Mouse (Mus musculus) olfactory bulb, adult 2 months (tissue): ENCODE results near the gene Gga3.

ENCODE experiments used
- CTCF ChIP-seq: fragments of 200-500 bp; IDR thresholded peaks from 2 replicates; pipeline ENCODE4 v1.5.1; 2012; ENCODE audit warnings: low read depth, mild to moderate bottlenecking, low read length, moderate library complexity; ENCODE audit not compliant: insufficient read depth
- POLR2A ChIP-seq: fragments of 200-500 bp; IDR thresholded peaks from 2 replicates; pipeline ENCODE4 v1.6.1; 2012; ENCODE audit warnings: mild to moderate bottlenecking, low read depth, low read length, moderate library complexity; ENCODE audit not compliant: insufficient read depth

- no peak for TF ChIP-seq POLR2A
- no peak for TF ChIP-seq CTCF
These were observed 40.5 kb upstream of the Gga3 start for GRCm38 (mm10) chr11:115644308-115644707.
